Mouse (Mus musculus) ES-Bruce4 (cell line): Measurements from ENCODE around the gene Eif4enif1.

ENCODE experiments used
- CTCF ChIP-seq: IDR thresholded peaks from one replicate; pipeline ENCODE4 v1.8.1; 2011; ENCODE audit warnings: low read depth, low read length
- EP300 ChIP-seq: IDR thresholded peaks from 2 replicates; pipeline ENCODE4 v1.6.1; 2011; ENCODE audit warnings: low read depth, low read length; ENCODE audit not compliant: insufficient read depth

GRCm38 (mm10) chr11:3242395-3242794 lies 40.2 kb downstream of the Eif4enif1 start:
- TF ChIP-seq EP300 (no peak), CTCF (no peak)
